Mouse (Mus musculus): ENCODE data around the gene Brinp3. TPM values are rescaled to one million over a fixed set of nuclear protein-coding genes. Genes with fewer than 3 reads are reported as not detected.

Gene Brinp3
- 21.5 and 24.5 TPM in 2 replicates for polyA plus RNA-seq (2012; rRNA removed)

DNA sequence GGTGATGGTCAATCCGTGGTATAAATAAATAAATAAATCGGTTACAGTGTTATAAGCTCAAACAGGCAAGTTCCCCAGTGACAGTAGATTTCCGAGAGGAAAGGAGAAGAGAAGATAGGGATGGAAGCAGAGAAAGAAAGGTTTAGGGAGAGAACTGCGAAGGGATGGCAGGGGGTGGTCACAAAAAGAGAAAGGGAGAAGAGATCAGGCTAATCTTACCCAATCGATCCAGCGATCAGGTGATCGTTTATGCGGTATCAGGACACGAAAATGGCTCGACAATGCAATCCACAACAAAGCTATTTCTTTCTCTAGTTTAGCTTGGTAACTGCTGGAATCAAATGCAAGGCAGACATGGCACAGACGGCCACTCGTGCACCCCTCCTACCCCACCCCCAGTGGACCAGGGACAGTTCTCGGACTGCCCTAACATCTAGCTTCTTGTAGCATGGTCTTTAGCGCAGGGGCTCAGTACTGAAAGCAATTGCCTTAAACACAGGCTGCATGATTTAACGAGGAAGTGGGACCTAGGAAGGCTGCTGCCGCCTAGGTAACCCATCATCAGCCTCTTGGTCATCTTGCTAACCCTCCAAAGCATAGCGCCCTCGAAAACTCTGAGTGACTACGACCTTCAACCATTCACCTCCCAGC, at the start of gene Brinp3:
TSS of gene Brinp3 (plus strand) at position 80 of the 651 bp plus-strand sequence.

Data from central nervous system, embryonic 18 days (tissue).